Mouse (Mus musculus): Measurements from ENCODE around the gene Snx17.

Gene Snx17

DNA sequence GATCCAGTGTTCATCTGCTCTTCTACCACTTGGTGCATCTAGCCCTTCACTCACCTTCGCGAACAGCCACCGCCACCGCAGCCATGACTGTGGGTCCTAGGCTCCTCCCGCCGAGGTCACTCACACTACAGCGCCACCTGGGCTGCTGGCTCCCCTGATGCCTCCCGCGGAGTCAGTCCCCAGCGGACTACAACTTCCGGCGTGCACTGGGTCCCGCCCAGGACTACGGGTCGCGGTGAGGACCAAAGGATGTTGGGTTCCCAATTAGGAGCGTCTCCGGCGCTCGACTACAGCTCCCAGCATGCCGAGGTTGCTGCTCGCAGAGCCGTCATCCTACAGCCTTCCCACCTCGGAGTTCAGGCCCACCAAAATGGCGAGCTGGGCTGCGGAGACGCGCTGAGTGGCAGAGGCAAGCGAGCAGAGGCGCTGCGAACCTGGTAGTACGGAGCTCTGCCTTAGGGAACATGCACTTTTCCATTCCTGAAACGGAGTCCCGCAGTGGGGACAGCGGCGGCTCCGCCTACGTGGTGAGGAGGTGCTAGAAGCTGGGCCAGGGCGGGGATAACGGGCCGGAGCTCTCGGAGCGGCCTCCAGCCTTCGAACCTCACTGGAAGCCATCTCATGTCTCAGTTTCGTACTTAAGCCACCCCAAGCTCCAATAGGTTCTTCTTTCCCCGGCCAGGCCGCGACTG is at the start of gene Snx17, which contains the start of gene Eif2b4:
TSS of gene Snx17 (plus strand) at position 289 of the 692 bp plus-strand sequence.
TSS of gene Eif2b4 (minus strand) at position 492 of the 692 bp plus-strand sequence.
- DNase-seq, result peak; percentile 99

GRCm38 (mm10) chr5:31149781-31150180 is 43.2 kb upstream of the Snx17 start:
- DNase-seq, result no peak

GRCm38 (mm10) chr5:31151746-31152145 is 41.3 kb upstream of the Snx17 start:
- DNase-seq, result no peak

GRCm38 (mm10) chr5:31153516-31154151 is 39.4 kb upstream of the Snx17 start:
- DNase-seq, result peak; percentile 5

- DNase-seq, result peak; percentile 76
Measured at GRCm38 (mm10) chr5:31154152-31154553, 38.9 kb upstream of the Snx17 start, which contains the start of gene Mpv17. TSS of gene Mpv17 (minus strand) at chr5:31154251.

- no peak for DNase-seq
Measured at GRCm38 (mm10) chr5:31162462-31162861, 30.6 kb upstream of the Snx17 start.

DNA sequence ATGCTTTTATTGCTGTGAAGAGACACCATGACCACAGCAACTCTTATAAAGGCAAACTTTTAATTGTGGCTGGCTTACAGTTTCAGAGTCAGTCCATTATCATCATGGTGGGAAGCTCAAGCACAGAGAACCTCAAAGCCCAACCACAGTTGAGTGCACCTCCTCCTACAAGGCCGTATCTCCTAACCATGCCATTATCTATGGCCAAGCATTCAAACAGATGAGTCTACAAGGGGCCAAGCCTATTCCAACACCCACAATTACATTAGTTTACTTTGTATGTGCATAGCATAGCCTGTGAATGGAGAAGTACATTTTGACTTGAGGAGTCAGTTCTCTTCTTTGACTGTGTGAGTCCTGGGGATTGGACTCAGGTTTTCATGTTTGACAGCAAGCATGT is 28.1 kb upstream of the Snx17 start:
- DNase-seq, result no peak

GRCm38 (mm10) chr5:31168630-31169029 is 24.4 kb upstream of the Snx17 start:
- DNase-seq, result no peak

GRCm38 (mm10) chr5:31179301-31179765 is 13.7 kb upstream of the Snx17 start:
- no peak for DNase-seq

- peak; percentile 96 for DNase-seq
Measured at GRCm38 (mm10) chr5:31179766-31180630, 13.0 kb upstream of the Snx17 start, which contains the start of the genes Gm29609 and Gtf3c2. TSS of gene Gm29609 (minus strand) at chr5:31179911. TSS of gene Gtf3c2 (minus strand) at chr5:31180144.

GRCm38 (mm10) chr5:31181183-31181770 is 11.8 kb upstream of the Snx17 start:
- DNase-seq, result no peak

GRCm38 (mm10) chr5:31183678-31184077 is 9.3 kb upstream of the Snx17 start:
- DNase-seq, result no peak

GRCm38 (mm10) chr5:31188223-31188840 is 4.7 kb upstream of the Snx17 start:
- DNase-seq, result peak; percentile 38

DNA sequence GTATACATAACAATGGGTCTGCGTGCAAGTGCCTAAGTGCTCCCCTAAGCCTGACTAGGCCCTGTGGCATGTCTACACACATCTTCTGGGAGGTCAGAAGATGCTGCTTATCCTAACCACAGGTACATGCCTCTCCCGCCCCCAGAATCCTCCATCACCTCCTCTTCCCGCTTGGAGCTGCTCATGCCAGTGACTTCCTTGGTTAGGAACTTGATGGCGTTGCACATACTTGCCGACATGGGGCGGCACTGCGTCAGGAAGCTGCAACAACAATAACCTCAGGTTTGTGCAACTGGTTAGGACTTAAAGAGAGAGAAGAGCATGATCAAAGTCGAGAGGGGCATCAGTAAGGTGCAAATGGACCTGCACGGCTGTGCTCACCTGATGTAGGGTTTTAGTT is 2.8 kb upstream of the Snx17 start:
- no peak for DNase-seq

GRCm38 (mm10) chr5:31192045-31192938 is 735 bp upstream of the Snx17 start:
- peak; percentile 27 for DNase-seq

- DNase-seq, result no peak
Measured at GRCm38 (mm10) chr5:31193631-31194281, 729 bp downstream of the Snx17 start.

GRCm38 (mm10) chr5:31194486-31195485 is 1.8 kb downstream of the Snx17 start:
- no peak for DNase-seq

DNA sequence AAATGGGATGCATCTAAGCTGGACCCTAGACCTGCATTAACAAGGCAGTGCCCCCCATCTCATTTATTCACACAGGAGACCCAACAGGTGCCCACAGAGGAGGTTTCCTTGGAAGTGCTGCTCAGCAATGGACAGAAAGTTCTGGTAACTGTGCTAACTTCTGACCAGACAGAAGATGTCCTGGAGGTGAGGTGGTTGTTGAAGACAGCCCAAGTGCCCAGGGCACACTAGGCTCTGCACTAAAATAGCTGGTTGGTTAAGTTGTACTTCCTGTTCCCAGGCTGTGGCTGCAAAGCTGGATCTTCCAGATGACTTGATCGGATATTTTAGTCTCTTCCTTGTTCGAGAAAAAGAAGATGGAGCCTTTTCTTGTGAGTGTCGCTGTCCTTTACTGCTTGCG is 2.6 kb downstream of the Snx17 start:
- DNase-seq, result no peak

- DNase-seq, result no peak
Measured at GRCm38 (mm10) chr5:31196207-31196606, 3.2 kb downstream of the Snx17 start.

Measured in thymus, postnatal 14 days (tissue).